Mouse (Mus musculus) heart, adult 2 months (tissue): Measurements from ENCODE around the gene Satb2. TPM values are rescaled to one million over a fixed set of nuclear protein-coding genes. Genes with fewer than 3 reads are reported as not detected.
A peak's percentile ranks its signal among the peaks of the same experiment; 100 is the strongest.

Experiments used
- DNase-seq, 2 experiments: peaks; one replicate each; pipeline ENCODE4 v3.0.0; 2021
- H3K27ac ChIP-seq: fragments of 200-600 bp; 2 replicates; pipeline ENCODE4 v1.8.1; 2022
- H3K27me3 ChIP-seq: fragments of 200-500 bp; 2 replicates; pipeline ENCODE4 v1.6.1; 2012; ENCODE audit warnings: mild to moderate bottlenecking, low read length, inconsistent platforms, mixed read lengths; ENCODE audit not compliant: control insufficient read depth, insufficient read depth
- H3K36me3 ChIP-seq: fragments of 200-500 bp; 2 replicates; pipeline ENCODE4 v1.6.1; 2012; ENCODE audit warnings: low read length, inconsistent platforms; ENCODE audit not compliant: control insufficient read depth, insufficient read depth
- H3K4me1 ChIP-seq: fragments of 200-500 bp; 2 replicates; pipeline ENCODE4 v1.6.1; 2011; ENCODE audit warnings: low read length; ENCODE audit not compliant: control insufficient read depth, insufficient read depth
- H3K4me3 ChIP-seq: fragments of 200-600 bp; 2 replicates; pipeline ENCODE4 v1.8.1; 2022
- H3K79me2 ChIP-seq: fragments of 200-500 bp; replicated peaks from 2 replicates; pipeline ENCODE4 v1.6.1; 2012; ENCODE audit warnings: mild to moderate bottlenecking, inconsistent platforms, low read length, moderate library complexity, mixed read lengths; ENCODE audit not compliant: control insufficient read depth, insufficient read depth
- H3K9ac ChIP-seq: fragments of 200-500 bp; 2 replicates; pipeline ENCODE4 v1.6.1; 2012; ENCODE audit warnings: low read depth, mild to moderate bottlenecking, control low read depth, inconsistent platforms, low read length, mixed read lengths
- CTCF ChIP-seq: fragments of 200-600 bp; IDR thresholded peaks from 2 replicates; pipeline ENCODE4 v1.8.1; 2022; ENCODE audit warnings: antibody characterized with exemption, mild to moderate bottlenecking, moderate library complexity
- EP300 ChIP-seq: fragments of 200-500 bp; IDR thresholded peaks from 2 replicates; pipeline ENCODE4 v1.6.1; 2011; ENCODE audit warnings: low read depth, low read length, control low read depth; ENCODE audit not compliant: insufficient read depth
- POLR2A ChIP-seq: fragments of 200-500 bp; IDR thresholded peaks from 2 replicates; pipeline ENCODE4 v1.6.1; 2011; ENCODE audit warnings: mild to moderate bottlenecking, low read depth, low read length, control low read depth; ENCODE audit not compliant: insufficient read depth
- WGBS: fragments of 180-500 bp; shearing (Covaris S2); methylation state at CpG from one replicate; pipeline ENCODE4 v1.1.7; 2018; 5-methylcytosine and 5-hydroxymethylcytosine counted together
- intact Hi-C: fragments of 180-260 bp; cut with DNase I; formaldehyde crosslinking; loops from one replicate; pipeline ENCODE4 v1.15.1; 2025
- polyA plus RNA-seq: library from polyadenylated mRNA; depleted of rRNA; stranded (reverse); fragments of >200 nt; gene quantifications from 2 replicates; pipeline ENCODE4 v1.2.3, GENCODE M21; 2012
- total RNA-seq, 2 experiments: library from RNA; stranded (reverse); gene quantifications; 2 replicates each; pipeline ENCODE4 v1.2.3; 2021

Satb2 gene
- total and polyA plus RNA-seq, 3 experiments = 0.14 to 0.39 (median 0.25) TPM

DNA sequence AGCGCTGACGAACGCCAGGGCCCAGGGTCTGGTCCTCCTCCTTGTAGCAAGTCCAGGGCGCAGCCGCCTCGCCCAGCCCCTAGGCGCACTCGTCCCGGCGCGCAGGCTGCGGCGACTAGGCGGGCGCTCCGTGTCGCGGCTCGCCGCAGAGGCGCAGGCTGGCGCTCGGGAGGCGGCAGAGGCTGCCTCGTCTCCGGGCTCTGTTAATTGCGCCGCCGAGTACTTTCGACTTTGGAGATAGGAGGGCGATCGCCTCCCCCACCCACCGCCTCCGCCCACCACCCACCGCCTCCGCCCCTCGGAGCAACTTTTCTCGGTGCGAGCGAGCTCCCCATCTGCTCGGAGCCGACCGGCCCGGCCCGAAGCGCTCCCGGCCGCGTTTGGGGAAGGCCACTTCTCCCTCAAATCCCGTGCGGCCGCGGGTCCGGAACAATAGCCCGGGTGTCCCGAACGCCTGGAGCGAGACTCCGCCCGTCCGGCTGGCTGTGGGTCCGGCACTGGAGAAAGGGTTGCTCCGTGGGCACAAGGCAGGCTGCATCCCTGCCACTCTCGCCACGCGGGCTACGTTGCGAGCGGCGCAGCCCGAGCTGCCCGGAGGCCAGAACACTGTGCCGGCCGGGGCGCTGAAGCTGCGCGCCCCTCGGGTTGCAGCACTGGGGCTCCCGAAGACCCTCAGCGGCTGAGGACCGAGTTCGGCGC is 6.0 kb downstream of the Satb2 start:
- peak overlapping the region; percentile 71 for H3K27ac ChIP-seq

DNA sequence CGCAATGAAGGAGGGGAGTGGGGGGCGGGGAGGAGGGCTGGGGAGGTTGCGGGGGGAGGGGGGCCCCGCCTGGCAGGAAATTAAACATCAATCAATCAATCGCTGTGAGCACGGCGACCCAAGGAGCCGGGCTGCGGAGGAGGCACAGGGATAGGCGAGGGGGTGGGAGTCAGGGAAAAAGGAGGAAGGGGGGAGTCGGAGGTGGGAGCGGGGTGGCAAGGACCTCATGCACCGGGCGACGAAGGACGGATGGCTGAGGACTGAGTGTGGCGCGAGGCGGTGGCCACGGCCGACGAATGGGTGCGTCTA is 6.6 kb downstream of the Satb2 start:
- H3K4me3 ChIP-seq = peak overlapping the region; percentile 98
- no peaks in the 10 kb centered on the region for H3K79me2 ChIP-seq
- H3K27ac ChIP-seq = no peak overlapping the region; the same call in 1 of the 2 replicates
- WGBS = 1% methylated on average over 23 of the region's 23 CpGs
- peak overlapping the region; percentile 92 for H3K9ac ChIP-seq
- H3K27me3 ChIP-seq = peaks cover 20% of the 10 kb centered on the region
- no peaks in the 10 kb centered on the region for H3K36me3 ChIP-seq
- no peak for DNase-seq
- TF ChIP-seq POLR2A = no peak
- no peak for TF ChIP-seq EP300
- no peak for TF ChIP-seq CTCF
- intact Hi-C loops = loop anchor here (10.0 kb wide), 1 partner anchor 1567 kb away; the partner anchor contains the start of gene Plcl1
- H3K4me1 ChIP-seq = no peaks in the 10 kb centered on the region

More for the DNA sequence above, 6.0 kb downstream of the Satb2 start:
- no peak for TF ChIP-seq EP300
- no peak for TF ChIP-seq CTCF
- TF ChIP-seq POLR2A = no peak
- peak; percentile 68 to 80 for DNase-seq
- intact Hi-C loops = loop anchor here (10.0 kb wide), 1 partner anchor 1568 kb away; the partner anchor contains the start of gene Plcl1
- peak overlapping the region; percentile 98 for H3K4me3 ChIP-seq
- no peaks in the 10 kb centered on the region for H3K79me2 ChIP-seq
- no peaks in the 10 kb centered on the region; the same call in 1 of the 2 replicates for H3K4me1 ChIP-seq
- H3K9ac ChIP-seq = peak overlapping the region; percentile 92
- peaks cover 22% of the 10 kb centered on the region for H3K27me3 ChIP-seq
- H3K36me3 ChIP-seq = no peaks in the 10 kb centered on the region
- WGBS = under 1% methylated on average over 81 of the region's 83 CpGs

DNA sequence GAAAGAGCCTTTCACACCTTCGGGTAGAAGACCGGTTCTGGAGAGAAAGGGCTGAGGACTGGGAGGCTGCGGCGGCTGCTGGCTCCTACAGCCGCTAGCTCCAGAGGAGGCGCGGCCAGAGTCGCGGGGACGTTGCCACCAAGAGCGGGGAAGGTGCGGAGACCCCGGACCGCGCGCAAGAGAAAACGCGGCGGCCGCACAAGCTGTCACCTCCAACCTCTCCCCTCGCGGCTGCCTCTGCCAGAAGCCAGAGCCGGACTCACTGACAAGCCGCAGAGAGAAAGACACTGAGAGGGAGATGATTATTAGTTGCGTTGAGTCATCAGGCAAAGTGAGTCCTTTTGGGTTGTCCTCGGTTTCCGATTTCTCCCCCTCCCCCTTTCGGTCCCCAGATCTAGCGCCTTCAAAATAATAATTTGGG is 7.0 kb downstream of the Satb2 start:
- peaks cover 19% of the 10 kb centered on the region for H3K27me3 ChIP-seq
- DNase-seq = peak; percentile 19 to 42
- H3K4me1 ChIP-seq = no peaks in the 10 kb centered on the region
- no peak overlapping the region for H3K9ac ChIP-seq
- intact Hi-C loops = loop anchor here (10.0 kb wide), 1 partner anchor 1567 kb away; the partner anchor contains the start of gene Plcl1
- H3K27ac ChIP-seq = no peak overlapping the region
- no peak for TF ChIP-seq POLR2A
- no peak for TF ChIP-seq EP300
- TF ChIP-seq CTCF = no peak
- no peaks in the 10 kb centered on the region for H3K79me2 ChIP-seq
- peak overlapping the region; percentile 44 for H3K4me3 ChIP-seq
- no peaks in the 10 kb centered on the region for H3K36me3 ChIP-seq
- WGBS = 1% methylated on average over 29 of the region's 29 CpGs

DNA sequence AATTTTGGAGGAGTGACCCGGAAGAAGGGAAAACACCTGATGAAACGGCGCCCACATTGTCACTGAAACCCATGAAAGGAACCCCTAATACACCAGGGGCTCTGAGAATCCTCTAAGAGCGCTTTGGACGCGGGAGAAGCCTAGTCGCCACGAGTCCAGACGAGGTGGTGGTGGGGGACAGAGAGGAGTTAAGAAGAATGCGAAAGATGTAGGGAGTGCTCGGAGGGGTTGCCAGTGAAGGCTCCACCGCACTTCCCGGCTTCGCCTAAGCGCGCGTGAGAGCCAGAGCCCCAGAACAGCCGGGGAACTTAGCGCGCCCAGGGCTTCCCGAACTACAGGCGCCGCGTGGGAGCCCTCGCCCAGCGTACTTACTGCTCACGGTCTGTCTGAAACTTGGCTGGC is 7.7 kb downstream of the Satb2 start:
- TF ChIP-seq POLR2A = no peak
- no peak for TF ChIP-seq EP300
- no peak for TF ChIP-seq CTCF
- Histone ChIP-seq H3K27me3 (peaks cover 19% of the 10 kb centered on the region), H3K36me3 (no peaks in the 10 kb centered on the region), H3K27ac (no peak overlapping the region), H3K4me1 (no peaks in the 10 kb centered on the region), H3K79me2 (no peaks in the 10 kb centered on the region), H3K9ac (no peak overlapping the region), H3K4me3 (peak overlapping the region; percentile 27)
- 3% methylated on average over 27 of the region's 27 CpGs for WGBS
- peak; percentile 21 to 42 for DNase-seq
- intact Hi-C loops = loop anchor here (10.0 kb wide), 1 partner anchor 1566 kb away; the partner anchor contains the start of gene Plcl1

DNA sequence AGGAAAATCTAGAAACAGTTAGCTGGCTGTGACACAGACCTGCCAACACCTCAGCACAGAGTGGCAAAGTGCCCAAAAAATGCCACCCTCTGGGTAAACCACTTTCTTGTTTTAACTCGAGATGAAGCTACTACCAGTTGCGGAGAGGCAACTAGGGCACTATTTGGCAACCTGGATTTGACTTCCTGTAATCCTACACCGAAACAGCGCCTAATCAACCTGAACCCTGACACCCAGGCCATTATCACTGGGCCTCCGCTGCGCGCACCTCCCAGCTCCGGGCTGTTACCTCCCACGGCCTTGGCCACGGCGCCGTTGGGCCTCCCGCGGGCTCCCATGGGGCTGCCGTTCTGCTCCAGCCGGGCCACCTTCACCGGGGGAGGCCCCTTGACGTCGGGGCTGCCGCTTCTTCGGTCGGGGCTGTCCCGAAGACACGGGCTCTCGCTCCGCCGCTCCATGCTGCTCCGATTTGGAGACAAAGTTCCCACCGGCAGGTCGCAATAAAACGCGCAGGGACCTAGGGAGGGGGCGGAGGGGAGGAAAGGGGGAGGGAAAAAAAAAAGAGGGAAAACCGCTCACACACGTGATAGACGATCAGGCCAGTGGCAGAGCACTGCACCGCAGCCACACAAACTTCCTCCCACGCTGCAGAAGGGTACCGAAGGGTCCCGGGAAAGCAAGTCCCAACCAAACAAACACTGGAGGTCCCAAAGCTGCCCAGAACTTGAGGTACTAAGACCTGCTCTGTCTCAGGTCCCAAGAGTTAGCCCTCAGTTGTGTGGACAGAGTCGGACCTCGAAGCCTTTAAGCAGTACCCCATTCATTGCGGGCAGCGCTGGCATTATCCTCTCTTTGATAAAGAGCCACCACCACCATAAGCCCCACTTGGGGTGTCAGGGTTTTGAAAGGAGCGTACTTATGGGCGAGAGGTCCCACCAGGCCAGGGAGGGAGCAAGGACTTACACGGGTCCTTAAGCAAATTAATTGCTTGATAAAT is 8.8 kb downstream of the Satb2 start:
- no peaks in the 10 kb centered on the region for H3K36me3 ChIP-seq
- WGBS = 7% methylated on average over 47 of the region's 47 CpGs
- H3K9ac ChIP-seq = 0 out of 2 replicates have a peak overlapping the region, but pooled peaks have one; percentile 4
- H3K27me3 ChIP-seq = peaks cover 15% of the 10 kb centered on the region
- no peaks in the 10 kb centered on the region for H3K4me1 ChIP-seq
- intact Hi-C loops = loop anchor here (10.0 kb wide), 1 partner anchor 1565 kb away; the partner anchor contains the start of gene Plcl1
- H3K27ac ChIP-seq = no peak overlapping the region
- peak; percentile 26 to 43 for DNase-seq
- no peaks in the 10 kb centered on the region for H3K79me2 ChIP-seq
- no peak for TF ChIP-seq CTCF
- TF ChIP-seq EP300 = no peak
- no peak for TF ChIP-seq POLR2A
- H3K4me3 ChIP-seq = peak overlapping the region; percentile 28
